Mouse (Mus musculus) right cerebral cortex, postnatal 36 days (tissue): ENCODE results near the gene Map1lc3a.

ENCODE experiments used
- DNase-seq, 2 experiments: peaks; one replicate each; pipeline ENCODE4 v3.0.0; 2022; ENCODE audit warnings: low spot score in 2 of 2, mixed read lengths in 1 of 2

Map1lc3a gene

DNA sequence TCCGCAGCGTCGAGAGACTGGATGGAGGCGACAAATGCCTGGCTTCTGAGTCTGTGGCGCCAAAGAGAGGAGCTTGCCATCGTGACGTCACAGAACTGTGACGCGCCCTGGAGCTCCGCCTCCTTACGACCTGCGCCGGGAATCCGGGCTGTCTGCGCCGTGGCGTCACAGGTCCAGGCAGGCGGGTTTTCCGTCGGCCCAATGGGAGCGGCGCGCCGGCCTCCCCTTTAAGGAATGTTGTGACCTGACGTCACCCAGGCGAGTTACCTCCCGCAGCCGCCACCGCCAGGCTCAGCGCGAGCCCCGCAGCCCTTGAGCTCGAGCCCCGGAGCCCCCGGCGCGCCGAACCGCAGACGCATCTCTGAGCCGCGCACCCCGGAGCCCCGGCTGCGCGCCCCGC, at the start of gene Map1lc3a:
Map1lc3a (plus strand) TSS at position 103 of the 400 bp plus-strand sequence.
- DNase-seq, result peak; percentile 96 to 97

DNA sequence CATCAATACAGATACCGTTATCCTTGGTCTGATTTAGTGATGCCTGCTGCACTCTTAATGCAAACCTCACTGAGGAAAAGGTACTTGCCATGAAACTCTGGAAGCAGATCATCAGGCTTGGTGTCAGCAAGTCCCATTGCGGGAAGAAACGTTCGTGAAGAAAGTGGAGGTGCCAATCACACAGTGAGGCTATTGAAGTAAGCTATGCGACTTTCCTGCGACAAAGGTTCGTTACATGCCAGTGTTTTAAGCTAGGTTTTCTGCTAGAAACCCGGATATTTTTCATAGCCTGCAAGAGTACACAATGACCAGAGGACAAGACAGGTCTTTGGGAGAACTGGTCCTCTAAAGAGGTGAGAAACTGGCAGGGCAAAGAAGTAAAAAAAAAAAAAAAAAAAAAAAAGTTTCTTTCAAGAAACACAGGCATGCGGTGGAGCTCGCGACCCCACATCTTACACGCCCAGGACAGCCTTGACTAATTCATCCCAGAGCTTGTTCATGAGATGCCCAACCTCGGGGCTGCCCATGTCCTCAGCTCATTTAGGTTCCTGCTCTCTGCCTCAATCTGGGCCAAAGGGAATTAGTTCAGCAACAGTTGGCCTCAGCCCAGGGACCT, 40.2 kb upstream of the Map1lc3a start:
- DNase-seq, result no peak

DNA sequence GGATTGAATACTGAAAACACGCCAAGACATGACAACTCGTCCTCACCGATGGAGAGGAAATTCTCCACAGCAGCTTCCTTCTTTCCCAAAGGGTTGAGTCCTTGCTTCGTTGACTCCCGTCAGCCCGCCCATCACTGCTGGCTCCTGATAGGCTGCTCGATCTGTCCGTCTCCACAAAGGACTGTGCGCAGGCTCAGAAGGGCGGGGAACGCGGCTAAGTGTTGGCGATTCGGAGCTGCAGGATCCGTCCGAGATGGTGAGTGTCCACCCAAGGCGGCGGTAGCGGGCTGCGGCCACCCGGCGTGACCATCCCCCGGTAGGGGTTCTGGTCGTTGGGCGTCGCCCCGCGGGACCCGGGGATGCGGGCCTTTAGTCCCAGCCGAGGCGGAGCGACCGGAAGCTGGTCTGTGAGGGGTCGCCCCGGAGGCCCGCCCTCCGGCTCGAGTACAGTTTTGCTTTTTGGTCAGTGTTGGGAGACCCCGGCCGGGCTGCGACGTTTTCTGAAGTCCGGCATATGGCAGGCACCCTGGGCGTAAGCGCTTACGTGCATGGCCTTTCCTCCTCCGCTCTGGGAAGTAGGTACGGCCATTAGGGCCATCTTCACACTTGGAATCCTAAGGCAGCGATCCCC, 39.6 kb upstream of the Map1lc3a start, which contains the start of gene Dynlrb1:
Dynlrb1 (plus strand) TSS at position 172 of the 631 bp plus-strand sequence.
- DNase-seq, result peak; percentile 97 to 98

- DNase-seq, result no peak
Measured at GRCm38 (mm10) chr2:155237276-155237675, 38.8 kb upstream of the Map1lc3a start.

DNA sequence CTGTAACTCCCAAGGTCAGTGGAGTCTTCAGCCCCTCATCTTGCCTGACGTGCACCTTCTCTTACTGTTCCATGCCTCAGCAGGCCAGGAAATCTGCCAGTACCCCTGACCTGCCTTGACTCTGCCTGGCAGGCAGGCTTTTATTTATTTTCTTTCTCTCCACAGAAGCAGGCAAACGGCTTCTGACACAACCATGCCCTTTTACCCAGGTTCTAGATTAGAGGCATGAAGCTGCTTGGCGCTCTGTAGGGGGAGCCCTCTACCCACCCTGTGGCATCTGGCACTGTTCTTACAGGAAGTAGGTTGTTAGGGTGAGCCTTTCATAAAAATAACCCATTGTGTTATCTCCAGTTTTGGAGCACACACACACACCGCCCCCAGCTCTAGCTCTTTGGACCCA, 35.2 kb upstream of the Map1lc3a start:
- no peak for DNase-seq

- no peak for DNase-seq
Measured at GRCm38 (mm10) chr2:155242296-155242855, 33.7 kb upstream of the Map1lc3a start.

DNA sequence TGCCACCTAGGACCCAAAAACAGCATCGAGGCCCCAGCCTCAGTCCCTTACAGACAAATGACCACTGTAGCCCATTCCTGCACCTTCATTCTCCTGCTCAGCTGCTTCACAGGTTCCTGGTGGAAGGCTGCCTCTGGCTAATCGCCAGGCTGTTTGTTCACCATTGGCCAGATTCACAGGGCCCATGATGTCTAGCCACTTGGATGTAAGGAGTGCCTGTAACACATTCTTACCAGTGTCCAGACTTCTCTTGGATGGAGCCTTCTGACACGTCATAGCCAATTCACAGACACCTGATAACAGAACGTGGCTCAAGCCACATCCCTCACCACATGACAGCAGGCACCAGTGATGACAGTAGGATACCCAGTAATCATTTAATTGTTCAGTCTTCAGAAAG, 29.9 kb upstream of the Map1lc3a start:
- DNase-seq, result no peak

DNA sequence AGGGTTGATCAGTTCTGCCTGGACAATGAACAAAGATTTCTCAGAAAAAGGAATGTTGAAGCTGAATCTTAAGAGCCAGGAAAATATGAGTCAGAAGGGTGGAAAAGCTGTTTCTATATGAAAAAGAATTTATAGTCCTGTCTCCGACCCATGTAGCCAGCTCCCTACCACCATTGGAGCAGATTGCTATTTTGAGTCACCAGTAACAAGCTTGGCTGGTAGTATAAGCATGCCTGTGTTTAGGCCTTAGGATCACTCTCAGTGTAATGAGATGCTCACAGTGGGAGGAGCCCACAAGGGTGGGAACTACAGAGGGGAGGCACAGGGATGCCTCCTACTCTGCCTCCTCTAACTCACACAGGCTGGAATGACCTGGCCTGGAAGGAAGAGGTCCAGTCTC, 27.9 kb upstream of the Map1lc3a start:
- DNase-seq, result no peak

GRCm38 (mm10) chr2:155248718-155249117, 27.4 kb upstream of the Map1lc3a start:
- no peak for DNase-seq

DNA sequence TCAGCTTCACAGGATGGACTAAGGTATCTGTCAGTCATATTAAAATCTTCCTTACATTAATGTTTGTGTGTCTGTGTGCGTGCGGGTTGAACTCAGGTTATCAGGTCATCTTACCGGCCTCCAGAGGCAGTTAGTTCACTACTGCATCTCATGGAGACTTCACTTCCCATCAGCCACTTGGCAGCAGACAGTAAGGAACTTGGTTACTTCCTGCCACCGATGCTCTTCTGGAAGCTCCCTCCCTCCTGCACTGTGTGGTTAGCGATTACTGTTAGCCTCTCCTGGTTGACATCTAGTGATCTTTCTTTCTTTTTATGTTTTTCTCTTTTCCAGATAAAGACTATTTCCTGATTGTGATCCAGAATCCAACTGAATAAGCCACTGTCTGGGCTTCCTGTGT, 26.5 kb upstream of the Map1lc3a start:
- DNase-seq, result no peak

- DNase-seq, result no peak
Measured at GRCm38 (mm10) chr2:155265526-155265925, 10.6 kb upstream of the Map1lc3a start.

DNA sequence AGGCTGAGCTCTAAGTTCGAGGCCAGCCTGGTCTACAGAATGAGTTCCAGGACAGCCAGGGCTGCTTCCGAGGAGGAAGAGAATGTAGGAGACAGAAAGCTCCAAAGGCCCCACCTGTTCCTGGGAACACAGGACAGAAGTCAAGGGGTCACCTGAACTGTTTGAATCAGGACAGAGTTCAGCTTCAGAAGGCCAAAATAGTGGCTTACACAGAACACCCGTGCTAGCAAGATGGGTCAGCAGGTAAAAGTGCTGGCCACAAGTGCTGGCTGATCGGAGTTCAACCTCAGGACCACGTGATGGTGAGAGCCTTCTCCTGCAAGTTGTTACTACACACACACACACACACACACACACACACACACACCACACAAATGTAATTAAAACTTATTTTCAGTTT, 9.2 kb upstream of the Map1lc3a start:
- DNase-seq, result no peak

- DNase-seq, result no peak
Measured at GRCm38 (mm10) chr2:155271957-155272356, 4.1 kb upstream of the Map1lc3a start.

- no peak for DNase-seq
Measured at GRCm38 (mm10) chr2:155272396-155273170, 3.5 kb upstream of the Map1lc3a start.

DNA sequence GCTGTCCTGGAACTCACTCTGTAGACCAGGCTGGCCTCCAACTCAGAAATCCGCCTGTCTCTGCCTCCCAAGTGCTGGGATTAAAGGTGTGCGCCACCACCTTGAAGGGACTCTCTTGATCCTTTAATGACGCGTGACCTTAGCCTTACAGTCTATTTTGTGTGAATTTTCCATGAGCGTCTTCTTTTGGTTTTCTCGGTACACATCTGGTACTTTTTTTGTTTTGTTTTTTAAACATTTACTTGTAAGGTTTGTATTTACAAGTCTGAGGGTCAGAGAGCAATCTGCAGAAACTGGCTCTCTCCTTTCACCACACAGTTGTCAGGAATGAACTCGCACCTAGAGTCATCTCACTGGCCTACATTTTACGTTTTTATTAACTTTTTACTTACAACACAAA, 2.5 kb upstream of the Map1lc3a start:
- no peak for DNase-seq

GRCm38 (mm10) chr2:155276621-155277175, 601 bp downstream of the Map1lc3a start:
- DNase-seq, result peak; percentile 34 to 46

GRCm38 (mm10) chr2:155277721-155278120, 1.6 kb downstream of the Map1lc3a start:
- DNase-seq, result no peak

DNA sequence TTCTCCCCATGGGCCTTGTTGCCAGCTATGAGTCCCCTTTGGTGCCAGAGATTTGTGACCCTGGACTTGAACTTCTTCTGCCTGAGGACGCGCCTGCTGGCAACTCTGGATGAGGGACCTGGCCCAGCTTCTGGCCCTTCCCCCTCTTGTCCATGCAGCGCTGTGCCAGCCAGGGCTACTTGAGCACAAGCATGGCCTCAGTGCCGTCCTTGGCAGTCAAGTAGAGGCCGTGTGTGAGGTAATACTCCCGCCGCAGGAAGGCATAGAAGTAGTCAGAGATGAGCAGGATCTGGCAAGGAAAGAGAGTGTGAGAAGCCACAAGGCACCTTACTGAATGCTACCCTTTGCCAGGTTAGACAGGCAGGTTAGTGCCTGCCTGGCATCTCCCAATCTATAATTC, 2.3 kb downstream of the Map1lc3a start:
- no peak for DNase-seq

DNA sequence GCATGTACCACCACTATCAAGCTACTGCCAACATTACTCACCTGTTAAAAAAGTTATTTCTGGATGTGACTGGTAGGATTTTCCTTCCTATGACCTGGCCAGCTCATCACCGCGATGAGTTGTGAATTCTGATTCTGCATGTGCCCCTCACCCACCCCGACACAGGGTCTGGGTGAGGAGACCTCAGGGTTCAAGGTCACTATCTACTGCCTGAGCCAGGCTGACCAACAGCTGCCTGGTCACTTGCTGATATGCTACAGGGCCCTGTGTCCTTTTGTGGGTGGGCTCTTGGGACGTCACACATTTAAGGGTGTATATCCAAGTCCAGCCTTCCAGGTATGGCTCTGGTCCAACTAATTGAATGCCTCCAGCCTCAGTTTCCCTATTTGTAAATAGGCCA, 3.1 kb downstream of the Map1lc3a start:
- DNase-seq, result no peak

- DNase-seq, result no peak
Measured at GRCm38 (mm10) chr2:155280116-155280515, 4.0 kb downstream of the Map1lc3a start.

- DNase-seq, result no peak
Measured at GRCm38 (mm10) chr2:155283793-155284192, 7.7 kb downstream of the Map1lc3a start.

- no peak for DNase-seq
Measured at GRCm38 (mm10) chr2:155284647-155285046, 8.6 kb downstream of the Map1lc3a start.
